Mouse (Mus musculus) cerebellum, adult 18-20 months (tissue): ENCODE measurements at regions not wholly inside any gene's neighbourhood (a gene's known extent, or its start where the extent isn't known, plus 50 kb on each side); places are given as distances from the start of the nearest gene placed in this dataset.

ENCODE experiments used
- DNase-seq, 2 experiments: peaks; one replicate each; pipeline ENCODE4 v3.0.0; 2021

GRCm38 (mm10) chr10:35654548-35655180 lies 57.0 kb downstream of the Amd2 start:
- peak; percentile 8 to 13 for DNase-seq

GRCm38 (mm10) chr10:35649930-35650329 lies 61.8 kb downstream of the Amd2 start:
- DNase-seq = no peak

- no peak for DNase-seq
These were observed 90.8 kb downstream of the Amd2 start for GRCm38 (mm10) chr10:35620853-35621252.

GRCm38 (mm10) chr10:35586251-35586650 lies 125.4 kb downstream of the Amd2 start:
- DNase-seq = no peak
